Mouse (Mus musculus) limb, embryonic 12.5 days (tissue): ENCODE data around the gene Fam49a. TPM values are rescaled to one million over a fixed set of nuclear protein-coding genes. Genes with fewer than 3 reads are reported as not detected.
"Not testable (repeated sequence)": the region's sequence is repeated elsewhere in the genome, so short reads cannot be mapped to it uniquely, and the experiment has no call there.

Experiments used
- ATAC-seq: fragments of 200-750 bp; cut with Nextera tagmentation; 2 replicates; pipeline ENCODE4 v1.8.0; 2017; ENCODE audit warnings: low read depth, moderate TSS enrichment; ENCODE audit not compliant: insufficient number of reproducible peaks, insufficient read depth, low FRiP score, low TSS enrichment
- H3K27ac ChIP-seq: fragments of 300-500 bp; sonication (generic); 2 replicates; pipeline ENCODE4 v1.5.1; 2016; ENCODE audit warnings: mild to moderate bottlenecking, moderate library complexity
- H3K27me3 ChIP-seq: fragments of 300-500 bp; sonication (generic); 2 replicates; pipeline ENCODE4 v1.6.1; 2016; ENCODE audit warnings: mild to moderate bottlenecking, moderate library complexity
- H3K36me3 ChIP-seq: fragments of 300-500 bp; sonication (generic); 2 replicates; pipeline ENCODE4 v1.6.1; 2016; ENCODE audit warnings: mild to moderate bottlenecking, moderate library complexity
- H3K4me1 ChIP-seq: fragments of 300-500 bp; sonication (generic); replicated peaks from 2 replicates; pipeline ENCODE4 v1.6.1; 2016
- H3K4me2 ChIP-seq: fragments of 300-500 bp; sonication (generic); 2 replicates; pipeline ENCODE4 v1.6.1; 2016; ENCODE audit warnings: mild to moderate bottlenecking, moderate library complexity
- H3K4me3 ChIP-seq: fragments of 300-500 bp; sonication (generic); replicated peaks from 2 replicates; pipeline ENCODE4 v1.5.1; 2016; ENCODE audit warnings: mild to moderate bottlenecking
- H3K9ac ChIP-seq: fragments of 300-500 bp; sonication (generic); replicated peaks from 2 replicates; pipeline ENCODE4 v1.6.1; 2016; ENCODE audit warnings: mild to moderate bottlenecking, moderate library complexity
- H3K9me3 ChIP-seq: fragments of 300-500 bp; sonication (generic); 2 replicates; pipeline ENCODE4 v1.6.1; 2016; ENCODE audit warnings: mild to moderate bottlenecking, moderate library complexity
- WGBS: fragments of 180-500 bp; shearing (Covaris S2); methylation state at CpG from one replicate; pipeline ENCODE4 v1.1.7; 2016; 5-methylcytosine and 5-hydroxymethylcytosine counted together
- polyA plus RNA-seq: library from polyadenylated mRNA; unstranded; fragments of >200 nt; fragmentation: Nextera tagmentation; extraction: Ambion mirVana; gene quantifications from 2 replicates; pipeline ENCODE4 v1.2.1, GENCODE M21; 2016

The Fam49a gene
- polyA plus RNA-seq, 1 experiment from 2014 or later: 7.4 TPM

GRCm38 (mm10) chr12:12316956-12317355, 55.0 kb downstream of the Fam49a start:
- no peak overlapping the region for H3K27ac ChIP-seq
- H3K4me1 ChIP-seq: peaks cover 8% of the 10 kb centered on the region
- H3K27me3 ChIP-seq: no peaks in the 10 kb centered on the region
- H3K36me3 ChIP-seq: no peaks in the 10 kb centered on the region
- no peak overlapping the region for H3K4me2 ChIP-seq
- H3K9me3 ChIP-seq: no peaks in the 10 kb centered on the region
- no peak overlapping the region for H3K9ac ChIP-seq
- whole genome bisulfite sequencing: 72% methylated on average over 6 of the region's 6 CpGs
- no peak overlapping the region for H3K4me3 ChIP-seq
- no peak for ATAC-seq

- no peak for ATAC-seq
- H3K27ac ChIP-seq: no peak overlapping the region
- no peaks in the 10 kb centered on the region for H3K36me3 ChIP-seq
- peaks cover 8% of the 10 kb centered on the region for H3K4me1 ChIP-seq
- H3K4me2 ChIP-seq: no peak overlapping the region
- WGBS: 79% methylated on average over 7 of the region's 7 CpGs
- no peak overlapping the region for H3K4me3 ChIP-seq
- no peak overlapping the region for H3K9ac ChIP-seq
- no peaks in the 10 kb centered on the region for H3K27me3 ChIP-seq
- no peaks in the 10 kb centered on the region for H3K9me3 ChIP-seq
Measured at GRCm38 (mm10) chr12:12317606-12318005, 55.7 kb downstream of the Fam49a start.

GRCm38 (mm10) chr12:12318140-12318734, 56.3 kb downstream of the Fam49a start:
- Histone ChIP-seq H3K9me3 (no peaks in the 10 kb centered on the region), H3K27ac (no peak overlapping the region), H3K27me3 (no peaks in the 10 kb centered on the region), H3K9ac (no peak overlapping the region), H3K4me1 (peaks cover 8% of the 10 kb centered on the region), H3K36me3 (no peaks in the 10 kb centered on the region), H3K4me2 (no peak overlapping the region), H3K4me3 (no peak overlapping the region)
- no peak for ATAC-seq
- WGBS: 12% methylated on average over 6 of the region's 6 CpGs

- Histone ChIP-seq H3K27me3 (no peaks in the 10 kb centered on the region), H3K27ac (no peak overlapping the region), H3K36me3 (no peaks in the 10 kb centered on the region), H3K9ac (no peak overlapping the region), H3K4me3 (no peak overlapping the region), H3K4me1 (peaks cover 6% of the 10 kb centered on the region; the same call in 1 of the 2 replicates), H3K9me3 (no peaks in the 10 kb centered on the region), H3K4me2 (no peak overlapping the region)
- 77% methylated on average over 2 of the region's 2 CpGs for WGBS
- ATAC-seq: no peak
Measured at GRCm38 (mm10) chr12:12320693-12321092, 58.8 kb downstream of the Fam49a start.

- Histone ChIP-seq H3K27me3 (no peaks in the 10 kb centered on the region), H3K9me3 (no peaks in the 10 kb centered on the region), H3K4me3 (no peak overlapping the region), H3K9ac (no peak overlapping the region), H3K36me3 (no peaks in the 10 kb centered on the region), H3K27ac (no peak overlapping the region), H3K4me2 (no peak overlapping the region), H3K4me1 (peaks cover 6% of the 10 kb centered on the region; the same call in 1 of the 2 replicates)
- WGBS: 80% methylated on average over 3 of the region's 3 CpGs
- ATAC-seq: no peak
Measured at GRCm38 (mm10) chr12:12321111-12321510, 59.2 kb downstream of the Fam49a start.

GRCm38 (mm10) chr12:12323084-12323483, 61.1 kb downstream of the Fam49a start:
- H3K4me1 ChIP-seq: peaks cover 14% of the 10 kb centered on the region; the same call in 1 of the 2 replicates
- 86% methylated on average over 5 of the region's 5 CpGs for WGBS
- H3K27ac ChIP-seq: no peak overlapping the region
- no peaks in the 10 kb centered on the region for H3K9me3 ChIP-seq
- H3K9ac ChIP-seq: no peak overlapping the region
- H3K4me2 ChIP-seq: no peak overlapping the region
- H3K4me3 ChIP-seq: no peak overlapping the region
- H3K27me3 ChIP-seq: no peaks in the 10 kb centered on the region
- H3K36me3 ChIP-seq: no peaks in the 10 kb centered on the region
- no peak for ATAC-seq

- H3K9me3 ChIP-seq: no peaks in the 10 kb centered on the region
- no peaks in the 10 kb centered on the region for H3K36me3 ChIP-seq
- ATAC-seq: peak; percentile 87
- peak overlapping the region; percentile 25 for H3K4me3 ChIP-seq
- H3K9ac ChIP-seq: no peak overlapping the region
- H3K4me1 ChIP-seq: peaks cover 15% of the 10 kb centered on the region; the same call in 1 of the 2 replicates
- H3K27me3 ChIP-seq: no peaks in the 10 kb centered on the region
- 15% methylated on average over 18 of the region's 18 CpGs for WGBS
- H3K27ac ChIP-seq: peak overlapping the region; percentile 80
- H3K4me2 ChIP-seq: peak overlapping the region; percentile 50
Measured at GRCm38 (mm10) chr12:12323616-12324223, 61.8 kb downstream of the Fam49a start.

- not testable (repeated sequence) for H3K4me3 ChIP-seq
Measured at GRCm38 (mm10) chr12:12324266-12324665, 62.3 kb downstream of the Fam49a start.

GRCm38 (mm10) chr12:12333526-12334310, 71.8 kb downstream of the Fam49a start:
- Histone ChIP-seq H3K4me2 (no peak overlapping the region), H3K36me3 (no peaks in the 10 kb centered on the region), H3K9ac (no peak overlapping the region), H3K4me3 (no peak overlapping the region), H3K27me3 (no peaks in the 10 kb centered on the region), H3K27ac (no peak overlapping the region), H3K4me1 (no peaks in the 10 kb centered on the region), H3K9me3 (no peaks in the 10 kb centered on the region)
- ATAC-seq: no peak
- 87% methylated on average over 11 of the region's 11 CpGs for WGBS

More at GRCm38 (mm10) chr12:12324266-12324665, 62.3 kb downstream of the Fam49a start:
- H3K27me3 ChIP-seq, ATAC-seq, H3K4me2 ChIP-seq, H3K36me3 ChIP-seq, H3K9me3 ChIP-seq, H3K9ac ChIP-seq: not testable (repeated sequence)
- peak overlapping the region; percentile 80 for H3K27ac ChIP-seq
- peaks cover 15% of the 10 kb centered on the region; the same call in 1 of the 2 replicates for H3K4me1 ChIP-seq
- 90% methylated on average over 18 of the region's 22 CpGs for WGBS

- Histone ChIP-seq H3K27me3 (no peaks in the 10 kb centered on the region), H3K36me3 (no peaks in the 10 kb centered on the region), H3K9ac (no peak overlapping the region), H3K4me2 (no peak overlapping the region), H3K4me3 (no peak overlapping the region), H3K27ac (no peak overlapping the region), H3K4me1 (no peaks in the 10 kb centered on the region), H3K9me3 (no peaks in the 10 kb centered on the region)
- WGBS: 87% methylated on average over 5 of the region's 5 CpGs
- ATAC-seq: no peak
Measured at GRCm38 (mm10) chr12:12334486-12334885, 72.5 kb downstream of the Fam49a start.

GRCm38 (mm10) chr12:12335566-12335965, 73.6 kb downstream of the Fam49a start:
- no peaks in the 10 kb centered on the region for H3K27me3 ChIP-seq
- no peaks in the 10 kb centered on the region for H3K4me1 ChIP-seq
- H3K27ac ChIP-seq: no peak overlapping the region
- H3K4me3 ChIP-seq: no peak overlapping the region
- WGBS: 96% methylated on average over 7 of the region's 7 CpGs
- ATAC-seq: no peak
- H3K9me3 ChIP-seq: no peaks in the 10 kb centered on the region
- H3K36me3 ChIP-seq: no peaks in the 10 kb centered on the region
- no peak overlapping the region for H3K4me2 ChIP-seq
- no peak overlapping the region for H3K9ac ChIP-seq
